15 mouse cellular contexts compared by ENCODE assay signal in the genomic region with DNA sequence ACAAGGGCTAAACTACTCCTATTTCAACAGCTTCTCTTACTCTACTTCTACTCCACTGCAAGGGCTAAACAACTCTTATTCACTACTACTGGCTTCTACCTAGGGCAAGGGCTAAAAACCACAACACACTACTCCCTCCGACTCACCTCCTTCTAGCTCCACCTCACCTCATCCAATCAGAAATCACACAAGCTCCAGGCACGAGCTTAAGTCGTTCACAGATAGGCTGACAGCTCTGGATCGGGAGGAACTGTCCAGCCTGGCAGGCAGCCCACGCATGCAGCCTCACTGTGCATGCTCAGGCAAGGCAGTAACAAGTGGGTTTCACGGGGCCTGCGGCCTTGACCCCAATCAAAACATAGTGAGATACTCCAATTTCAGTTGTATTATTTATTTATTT. TPM values are rescaled to one million over a fixed set of nuclear protein-coding genes. Genes with fewer than 3 reads are reported as not detected.
A peak's percentile ranks its signal among the peaks of the same experiment; 100 is the strongest.
DNase-seq lines count a peak whose midpoint lies in the region; ATAC-seq and TF ChIP-seq lines count a peak whose summit lies in the region.
"Had no signal": no experiment of that assay in that cellular context is flagged by ENCODE, and none has a peak within 500 bp of the region (broad histone marks: within the 10 kb centered on the region; RNA-seq: fewer than 3 reads in every experiment).

No protein-coding gene starts in this region.

- no peak for TF ChIP-seq POLR2A in thymus, adult 2 months (IDR thresholded peaks at IDR 0.05; ENCODE audit: control insufficient read depth, extremely low read depth, insufficient read depth, low read length, poor library complexity)

- H3K9ac ChIP-seq in intestine, embryonic 14.5 days (ENCODE audit: low read length): no peak overlapping the region
- H3K9ac ChIP-seq in intestine, postnatal 0 days (ENCODE audit: low read depth, low read length): no peak overlapping the region
- no peak overlapping the region for H3K9ac ChIP-seq in forebrain, embryonic 13.5 days
- H3K9ac ChIP-seq: hindbrain, embryonic 15.5 days; lung, embryonic 15.5 days had no signal

- TF ChIP-seq CTCF in intestine, postnatal 0 days (IDR thresholded peaks at IDR 0.05; ENCODE audit: low read depth): no peak
- no peak for TF ChIP-seq CTCF in thymus, adult 2 months (IDR thresholded peaks at IDR 0.05; ENCODE audit: borderline replicate concordance, control insufficient read depth, extremely low read depth, insufficient read depth, low read length, poor library complexity)

- no peak overlapping the region for H3K27ac ChIP-seq in intestine, embryonic 14.5 days (ENCODE audit: low read depth)
- no peak overlapping the region for H3K27ac ChIP-seq in intestine, postnatal 0 days (ENCODE audit: low read depth, low read length)
- H3K27ac ChIP-seq in forebrain, embryonic 13.5 days: no peak overlapping the region
- no peak overlapping the region for H3K27ac ChIP-seq in thymus, adult 2 months (ENCODE audit: control insufficient read depth, insufficient read depth, low read length)
- H3K27ac ChIP-seq: hindbrain, embryonic 15.5 days; lung, embryonic 15.5 days; midbrain, embryonic 10.5 days had no signal

- ATAC-seq in intestine, embryonic 14.5 days (replicated peaks; ENCODE audit: low FRiP score, low TSS enrichment, low read depth): 0 out of 2 replicates have a peak, but pooled peaks have one; percentile 27
- ATAC-seq in intestine, postnatal 0 days: no peak
- ATAC-seq in forebrain, embryonic 13.5 days: no peak

- no peak overlapping the region for H3K4me2 ChIP-seq in intestine, embryonic 14.5 days (ENCODE audit: low read length)
- H3K4me2 ChIP-seq in intestine, postnatal 0 days (replicated peaks; ENCODE audit: low read depth): no peak overlapping the region
- no peak overlapping the region for H3K4me2 ChIP-seq in forebrain, embryonic 13.5 days
- H3K4me2 ChIP-seq: hindbrain, embryonic 15.5 days; lung, embryonic 15.5 days had no signal

- WGBS in intestine, embryonic 14.5 days: 17% methylated on average over 7 of the region's 7 CpGs
- 17% methylated on average over 7 of the region's 7 CpGs for WGBS in intestine, postnatal 0 days
- 43% methylated on average over 7 of the region's 7 CpGs for WGBS in forebrain, embryonic 13.5 days
- WGBS in thymus, adult 2 months: 79% methylated on average over 7 of the region's 7 CpGs

- H3K27me3 ChIP-seq in intestine, embryonic 14.5 days (replicated peaks; ENCODE audit: control insufficient read depth, insufficient read depth, low read length): no peaks in the 10 kb centered on the region
- no peaks in the 10 kb centered on the region for H3K27me3 ChIP-seq in intestine, postnatal 0 days (replicated peaks; ENCODE audit: control insufficient read depth, insufficient read depth, low read length)
- no peaks in the 10 kb centered on the region for H3K27me3 ChIP-seq in forebrain, embryonic 13.5 days
- H3K27me3 ChIP-seq in thymus, adult 2 months (ENCODE audit: control insufficient read depth, insufficient read depth, low read length): no peaks in the 10 kb centered on the region
- H3K27me3 ChIP-seq: hindbrain, embryonic 15.5 days; lung, embryonic 15.5 days had no signal

- no peak overlapping the region for H3K4me3 ChIP-seq in intestine, embryonic 14.5 days (ENCODE audit: low read depth, low read length)
- no peak overlapping the region for H3K4me3 ChIP-seq in intestine, postnatal 0 days (ENCODE audit: low read depth, low read length)
- H3K4me3 ChIP-seq in forebrain, embryonic 13.5 days: no peak overlapping the region
- H3K4me3 ChIP-seq in thymus, adult 2 months (ENCODE audit: control insufficient read depth, insufficient read depth, low read length): no peak overlapping the region
- H3K4me3 ChIP-seq: hindbrain, embryonic 15.5 days; lung, embryonic 15.5 days; midbrain, embryonic 10.5 days had no signal

- H3K9me3 ChIP-seq in intestine, embryonic 14.5 days (ENCODE audit: control insufficient read depth, low read length): no peaks in the 10 kb centered on the region
- H3K9me3 ChIP-seq in intestine, postnatal 0 days (ENCODE audit: control insufficient read depth): no peaks in the 10 kb centered on the region
- H3K9me3 ChIP-seq in forebrain, embryonic 13.5 days (replicated peaks): no peaks in the 10 kb centered on the region
- H3K9me3 ChIP-seq: hindbrain, embryonic 15.5 days; lung, embryonic 15.5 days; midbrain, embryonic 10.5 days had no signal

- H3K36me3 ChIP-seq in intestine, embryonic 14.5 days (ENCODE audit: control insufficient read depth, insufficient read depth, low read length): no peaks in the 10 kb centered on the region
- no peaks in the 10 kb centered on the region for H3K36me3 ChIP-seq in intestine, postnatal 0 days (ENCODE audit: control insufficient read depth, insufficient read depth)
- H3K36me3 ChIP-seq in forebrain, embryonic 13.5 days (ENCODE audit: poor library complexity, severe bottlenecking): no peaks in the 10 kb centered on the region
- H3K36me3 ChIP-seq in thymus, adult 2 months (ENCODE audit: control insufficient read depth, insufficient read depth, low read length): no peaks in the 10 kb centered on the region
- H3K36me3 ChIP-seq: hindbrain, embryonic 15.5 days; lung, embryonic 15.5 days; midbrain, embryonic 10.5 days had no signal

- peak; percentile 56 for DNase-seq in intestine, embryonic 14.5 days (ENCODE audit: low spot score)
- peak; percentile 6 for DNase-seq in 416B (ENCODE audit: low read depth)
- peak; percentile 7 for DNase-seq in R1 (ENCODE audit: low read depth, low spot score)
- peak; percentile 3 for DNase-seq in kidney, postnatal 14 days
- no peak for DNase-seq in urinary bladder, postnatal 36 days (ENCODE audit: low spot score in 2 of 2)
- DNase-seq in thymus, adult 2 months: no peak
- DNase-seq: adrenal gland, adult 2 months; cerebellum, adult 9-11 months; gastrocnemius, postnatal 14 days had no signal

- H3K4me1 ChIP-seq in intestine, embryonic 14.5 days (replicated peaks; ENCODE audit: control insufficient read depth, insufficient read depth, low read length): no peaks in the 10 kb centered on the region
- no peaks in the 10 kb centered on the region for H3K4me1 ChIP-seq in intestine, postnatal 0 days (replicated peaks; ENCODE audit: control insufficient read depth, insufficient read depth, low read length)
- no peaks in the 10 kb centered on the region for H3K4me1 ChIP-seq in forebrain, embryonic 13.5 days
- H3K4me1 ChIP-seq in thymus, adult 2 months (replicated peaks; ENCODE audit: control insufficient read depth, insufficient read depth, low read length): no peaks in the 10 kb centered on the region
- H3K4me1 ChIP-seq: hindbrain, embryonic 15.5 days; lung, embryonic 15.5 days; midbrain, embryonic 10.5 days had no signal

RNA-seq across cellular contexts. Expression of a gene that starts 8.3 kb away (rescaled TPM):
- 1.2 and 1.6 TPM in 2 replicates for polyA plus RNA-seq in intestine, embryonic 14.5 days (2014; fragmentation: Nextera tagmentation; extraction: Ambion mirVana)
- polyA plus RNA-seq in intestine, postnatal 0 days (2015; fragmentation: Nextera tagmentation; extraction: Ambion mirVana): 1.1 and 1.4 TPM in 2 replicates
- 0.15 and 0.19 TPM in 2 replicates for polyA plus RNA-seq in forebrain, embryonic 13.5 days (2015; fragmentation: Nextera tagmentation; extraction: Ambion mirVana)
- polyA plus RNA-seq in thymus, adult 2 months (2012; rRNA removed): 9.3 and 10.6 TPM in 2 replicates

RNA-seq across cellular contexts. Expression of a gene that starts 33.5 kb away (rescaled TPM):
- 1.3 and 2.1 TPM in 2 replicates for polyA plus RNA-seq in intestine, embryonic 14.5 days (2014; fragmentation: Nextera tagmentation; extraction: Ambion mirVana)
- 3.2 and 3.6 TPM in 2 replicates for polyA plus RNA-seq in intestine, postnatal 0 days (2015; fragmentation: Nextera tagmentation; extraction: Ambion mirVana)
- polyA plus RNA-seq in forebrain, embryonic 13.5 days (2015; fragmentation: Nextera tagmentation; extraction: Ambion mirVana): 0.28 and 0.37 TPM in 2 replicates
- polyA plus RNA-seq in thymus, adult 2 months (2012; rRNA removed): 1.4 and 2.1 TPM in 2 replicates

RNA-seq across cellular contexts. Expression of a gene that starts 59.7 kb away (rescaled TPM):
- polyA plus RNA-seq in intestine, embryonic 14.5 days (2014; fragmentation: Nextera tagmentation; extraction: Ambion mirVana): not detected in 2 replicates
- polyA plus RNA-seq in intestine, postnatal 0 days (2015; fragmentation: Nextera tagmentation; extraction: Ambion mirVana): not detected in 2 replicates
- not detected in 2 replicates for polyA plus RNA-seq in forebrain, embryonic 13.5 days (2015; fragmentation: Nextera tagmentation; extraction: Ambion mirVana)
- polyA plus RNA-seq in thymus, adult 2 months (2012; rRNA removed): 21.0 and 21.1 TPM in 2 replicates
- polyA plus RNA-seq: lung, embryonic 15.5 days; midbrain, embryonic 10.5 days; neural tube, embryonic 11.5 days had no signal

Comparison
In these comparisons a context has a peak if more than half of its experiments do, and no peak if none do; other contexts are left out.
1. DNase-seq: peak in intestine, embryonic 14.5 days (single experiment), 416B (single experiment), R1 (single experiment) and kidney, postnatal 14 days (single experiment); none in urinary bladder, postnatal 36 days (0 of 2) and thymus, adult 2 months (single experiment).
2. RNA of a gene that starts 59.7 kb away (polyA plus RNA-seq): 21.0 to 21.1 TPM in thymus, adult 2 months; not detected in intestine, embryonic 14.5 days, not detected in intestine, postnatal 0 days and not detected in forebrain, embryonic 13.5 days; every median in the first group is over 10 times any median in the second.